Mouse (Mus musculus): ENCODE measurements around the gene Det1. TPM values are rescaled to one million over a fixed set of nuclear protein-coding genes. Genes with fewer than 3 reads are reported as not detected.

Gene Det1
- polyA plus RNA-seq, 1 experiment, result 9.9 TPM

GRCm38 (mm10) chr7:78863796-78864445 is 16.9 kb upstream of the Det1 start:
- H3K4me1 ChIP-seq (ENCODE audit: control insufficient read depth, insufficient read depth, low read length), result no peaks in the 10 kb centered on the region
- no peak overlapping the region for H3K4me3 ChIP-seq (ENCODE audit: insufficient read depth, low read length)
- TF ChIP-seq CTCF (IDR thresholded peaks at IDR 0.05; ENCODE audit: borderline replicate concordance, insufficient read depth, low read length) (no peak), POLR2A (IDR thresholded peaks at IDR 0.05; ENCODE audit: low read depth, low read length) (no peak)
- no peak overlapping the region for H3K27ac ChIP-seq (ENCODE audit: insufficient read depth, low read length)

- H3K4me1 ChIP-seq (ENCODE audit: control insufficient read depth, insufficient read depth, low read length), result no peaks in the 10 kb centered on the region
- no peak overlapping the region for H3K27ac ChIP-seq (ENCODE audit: insufficient read depth, low read length)
- H3K4me3 ChIP-seq (ENCODE audit: insufficient read depth, low read length), result no peak overlapping the region
- TF ChIP-seq CTCF (IDR thresholded peaks at IDR 0.05; ENCODE audit: borderline replicate concordance, insufficient read depth, low read length), result no peak
- TF ChIP-seq POLR2A (IDR thresholded peaks at IDR 0.05; ENCODE audit: low read depth, low read length), result no peak
Measured at GRCm38 (mm10) chr7:78855044-78855655, 8.1 kb upstream of the Det1 start.

DNA sequence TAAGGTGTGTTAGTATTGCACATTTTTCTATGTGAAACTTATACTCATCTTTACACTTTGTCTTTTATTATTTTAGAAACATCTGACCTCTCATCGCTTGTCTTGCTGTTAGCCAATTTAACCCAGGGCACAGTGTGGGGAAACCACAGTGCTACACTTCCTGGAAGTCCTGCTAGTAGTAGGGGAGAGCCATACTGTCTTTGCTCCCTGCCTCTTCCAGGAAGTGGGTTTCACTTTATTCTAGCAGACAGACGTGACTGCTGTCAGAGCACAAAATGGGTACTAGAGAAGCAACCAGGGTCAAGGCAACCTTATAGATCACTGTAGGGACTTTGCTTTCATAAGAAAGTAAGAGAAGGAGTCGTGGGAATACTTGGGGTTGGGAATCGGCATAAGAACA is 7.0 kb upstream of the Det1 start:
- H3K4me3 ChIP-seq (ENCODE audit: insufficient read depth, low read length), result no peak overlapping the region
- H3K27ac ChIP-seq (ENCODE audit: insufficient read depth, low read length), result no peak overlapping the region
- no peak for TF ChIP-seq CTCF (IDR thresholded peaks at IDR 0.05; ENCODE audit: borderline replicate concordance, insufficient read depth, low read length)
- no peak for TF ChIP-seq POLR2A (IDR thresholded peaks at IDR 0.05; ENCODE audit: low read depth, low read length)

DNA sequence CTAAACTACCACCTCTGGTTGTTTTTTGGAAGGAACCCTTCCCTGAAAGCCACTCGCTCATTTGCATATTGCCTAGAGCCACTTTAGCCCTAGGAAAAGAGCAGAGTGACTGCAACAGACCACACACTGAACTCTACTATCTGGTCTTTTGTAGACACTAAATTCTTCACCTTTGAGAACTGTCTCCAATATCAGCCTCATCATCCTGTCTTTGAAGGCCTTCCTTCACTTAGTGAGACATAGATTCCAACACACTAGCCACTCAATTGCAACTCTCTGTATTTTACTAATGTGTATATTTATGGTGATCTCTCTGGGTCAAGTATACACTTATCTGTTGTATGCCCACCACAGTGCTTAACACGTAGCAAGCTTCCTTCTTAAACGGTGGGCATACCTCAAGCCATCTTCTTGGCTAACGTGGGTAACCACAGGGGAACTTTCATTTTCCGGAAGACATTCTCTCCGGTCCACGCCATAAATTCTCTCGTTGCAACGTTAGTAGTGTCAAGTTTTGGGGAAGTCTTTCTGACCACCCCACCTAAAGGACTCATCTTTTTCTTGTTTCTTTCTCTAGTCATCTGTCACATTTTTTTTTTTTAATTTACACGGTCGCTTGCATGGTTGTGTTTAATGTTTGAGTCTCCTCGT is 872 bp downstream of the Det1 start:
- Histone ChIP-seq H3K4me1 (ENCODE audit: control insufficient read depth, insufficient read depth, low read length) (peaks cover 2% of the 10 kb centered on the region; the same call in 1 of the 2 replicates), H3K27ac (ENCODE audit: insufficient read depth, low read length) (peak overlapping the region; percentile 1; the same call in 1 of the 2 replicates), H3K4me3 (ENCODE audit: insufficient read depth, low read length) (peak overlapping the region; percentile 65)
- TF ChIP-seq CTCF (IDR thresholded peaks at IDR 0.05; ENCODE audit: borderline replicate concordance, insufficient read depth, low read length) (no peak), POLR2A (IDR thresholded peaks at IDR 0.05; ENCODE audit: low read depth, low read length) (peak; percentile 18; the same call in 1 of the 2 replicates)

More for the DNA sequence above, 7.0 kb upstream of the Det1 start:
- H3K4me1 ChIP-seq (ENCODE audit: control insufficient read depth, insufficient read depth, low read length), result no peaks in the 10 kb centered on the region

DNA sequence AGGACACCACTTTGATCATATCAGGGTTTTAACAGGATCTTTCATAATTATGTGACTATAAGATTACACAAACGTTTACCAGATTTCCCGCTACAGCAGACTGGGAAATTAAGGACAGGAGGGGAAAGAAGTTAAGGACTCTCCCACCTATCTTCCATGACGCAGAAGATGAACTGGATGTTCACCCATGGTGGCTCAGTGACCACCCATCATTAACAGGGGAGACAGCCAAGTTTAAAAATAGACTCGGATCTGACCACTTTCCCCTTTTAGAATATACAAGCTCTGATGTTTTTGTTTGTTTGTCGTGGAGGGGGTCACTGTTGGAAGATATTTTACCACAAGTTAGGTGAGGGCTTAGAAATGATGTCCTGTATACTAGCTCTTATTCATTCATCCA is 5.5 kb downstream of the Det1 start:
- TF ChIP-seq CTCF (IDR thresholded peaks at IDR 0.05; ENCODE audit: borderline replicate concordance, insufficient read depth, low read length) (no peak), POLR2A (IDR thresholded peaks at IDR 0.05; ENCODE audit: low read depth, low read length) (no peak)
- Histone ChIP-seq H3K4me1 (ENCODE audit: control insufficient read depth, insufficient read depth, low read length) (peaks cover 2% of the 10 kb centered on the region; the same call in 1 of the 2 replicates), H3K4me3 (ENCODE audit: insufficient read depth, low read length) (no peak overlapping the region), H3K27ac (ENCODE audit: insufficient read depth, low read length) (no peak overlapping the region)

GRCm38 (mm10) chr7:78837250-78837649 is 9.8 kb downstream of the Det1 start:
- no peak overlapping the region for H3K27ac ChIP-seq (ENCODE audit: insufficient read depth, low read length)
- TF ChIP-seq POLR2A (IDR thresholded peaks at IDR 0.05; ENCODE audit: low read depth, low read length) (no peak), CTCF (IDR thresholded peaks at IDR 0.05; ENCODE audit: borderline replicate concordance, insufficient read depth, low read length) (no peak)
- no peak overlapping the region for H3K4me3 ChIP-seq (ENCODE audit: insufficient read depth, low read length)
- no peaks in the 10 kb centered on the region for H3K4me1 ChIP-seq (ENCODE audit: control insufficient read depth, insufficient read depth, low read length)

DNA sequence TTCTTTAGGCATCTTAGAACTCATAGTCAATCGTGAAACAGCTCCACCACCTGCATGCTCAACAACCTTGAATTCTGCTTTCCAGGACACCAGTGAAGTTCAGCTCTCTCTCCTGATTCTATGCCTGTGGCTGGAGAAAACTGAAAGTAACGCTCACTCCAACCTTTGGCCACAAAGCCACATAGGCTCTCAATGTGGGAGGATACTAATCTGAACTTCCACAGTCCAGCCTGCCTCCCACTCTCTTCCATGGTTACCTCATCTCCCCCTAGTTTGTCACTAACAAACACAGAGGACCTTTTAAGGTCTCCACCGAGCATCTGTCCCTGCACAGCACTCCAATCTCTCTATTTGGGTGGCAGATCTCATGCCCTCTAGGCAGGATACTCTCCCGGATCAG is 11.4 kb downstream of the Det1 start:
- TF ChIP-seq CTCF (IDR thresholded peaks at IDR 0.05; ENCODE audit: borderline replicate concordance, insufficient read depth, low read length) (no peak), POLR2A (IDR thresholded peaks at IDR 0.05; ENCODE audit: low read depth, low read length) (no peak)
- H3K4me3 ChIP-seq (ENCODE audit: insufficient read depth, low read length), result no peak overlapping the region
- H3K27ac ChIP-seq (ENCODE audit: insufficient read depth, low read length), result no peak overlapping the region
- H3K4me1 ChIP-seq (ENCODE audit: control insufficient read depth, insufficient read depth, low read length), result no peaks in the 10 kb centered on the region

GRCm38 (mm10) chr7:78827749-78828362 is 19.2 kb downstream of the Det1 start:
- Histone ChIP-seq H3K4me1 (ENCODE audit: control insufficient read depth, insufficient read depth, low read length) (no peaks in the 10 kb centered on the region), H3K4me3 (ENCODE audit: insufficient read depth, low read length) (no peak overlapping the region), H3K27ac (ENCODE audit: insufficient read depth, low read length) (no peak overlapping the region)
- TF ChIP-seq POLR2A (IDR thresholded peaks at IDR 0.05; ENCODE audit: low read depth, low read length) (no peak), CTCF (IDR thresholded peaks at IDR 0.05; ENCODE audit: borderline replicate concordance, insufficient read depth, low read length) (no peak)

- TF ChIP-seq POLR2A (IDR thresholded peaks at IDR 0.05; ENCODE audit: low read depth, low read length) (no peak), CTCF (IDR thresholded peaks at IDR 0.05; ENCODE audit: borderline replicate concordance, insufficient read depth, low read length) (no peak)
- no peaks in the 10 kb centered on the region for H3K4me1 ChIP-seq (ENCODE audit: control insufficient read depth, insufficient read depth, low read length)
- no peak overlapping the region for H3K27ac ChIP-seq (ENCODE audit: insufficient read depth, low read length)
- H3K4me3 ChIP-seq (ENCODE audit: insufficient read depth, low read length), result no peak overlapping the region
Measured at GRCm38 (mm10) chr7:78826682-78827385, 20.2 kb downstream of the Det1 start.

Measured in embryonic fibroblast, embryonic 13.5 days (primary cell).